Mouse (Mus musculus) intestine, postnatal 0 days (tissue): ENCODE results near the gene Lcp1. TPM values are rescaled to one million over a fixed set of nuclear protein-coding genes. Genes with fewer than 3 reads are reported as not detected.

ENCODE experiments used
- ATAC-seq: fragments of 200-750 bp; cut with Nextera tagmentation; 2 replicates; pipeline ENCODE4 v1.8.0; 2017; ENCODE audit warnings: mild to moderate bottlenecking, moderate TSS enrichment, moderate library complexity
- H3K27ac ChIP-seq: fragments of 300-500 bp; sonication (generic); 2 replicates; pipeline ENCODE4 v1.5.1; 2014; ENCODE audit warnings: mild to moderate bottlenecking, low read depth, low read length, moderate library complexity
- H3K27me3 ChIP-seq: fragments of 300-500 bp; sonication (generic); replicated peaks from 2 replicates; pipeline ENCODE4 v1.6.1; 2014; ENCODE audit warnings: low read length, mixed read lengths; ENCODE audit not compliant: control insufficient read depth, insufficient read depth
- H3K36me3 ChIP-seq: fragments of 300-500 bp; sonication (generic); 2 replicates; pipeline ENCODE4 v1.6.1; 2014; ENCODE audit warnings: mild to moderate bottlenecking, moderate library complexity; ENCODE audit not compliant: control insufficient read depth, insufficient read depth
- H3K4me1 ChIP-seq: fragments of 300-500 bp; sonication (generic); replicated peaks from 2 replicates; pipeline ENCODE4 v1.6.1; 2014; ENCODE audit warnings: antibody characterized with exemption, low read length, mixed read lengths; ENCODE audit not compliant: control insufficient read depth, insufficient read depth
- H3K4me2 ChIP-seq: fragments of 300-500 bp; sonication (generic); replicated peaks from 2 replicates; pipeline ENCODE4 v1.6.1; 2014; ENCODE audit warnings: low read depth, mild to moderate bottlenecking, moderate library complexity
- H3K4me3 ChIP-seq: fragments of 300-500 bp; sonication (generic); 2 replicates; pipeline ENCODE4 v1.5.1; 2014; ENCODE audit warnings: low read depth, low read length
- H3K9ac ChIP-seq: fragments of 300-500 bp; sonication (generic); 2 replicates; pipeline ENCODE4 v1.6.1; 2014; ENCODE audit warnings: mild to moderate bottlenecking, low read depth, low read length
- H3K9me3 ChIP-seq: fragments of 300-500 bp; sonication (generic); 2 replicates; pipeline ENCODE4 v1.6.1; 2016; ENCODE audit warnings: mixed run types; ENCODE audit not compliant: control insufficient read depth
- CTCF ChIP-seq: sonication (generic); IDR thresholded peaks from 2 replicates; pipeline ENCODE4 v1.5.1; 2016; ENCODE audit warnings: low read depth, mild to moderate bottlenecking, control low read depth, antibody characterized with exemption, moderate library complexity
- whole genome bisulfite sequencing: fragments of 180-500 bp; shearing (Covaris S2); extraction: QIAGEN DNeasy Blood & Tissue Kit; methylation state at CpG from one replicate; pipeline ENCODE4 v1.1.7; 2014; 5-methylcytosine and 5-hydroxymethylcytosine counted together
- polyA plus RNA-seq: library from polyadenylated mRNA; unstranded; fragments of >200 nt; fragmentation: Nextera tagmentation; extraction: Ambion mirVana; gene quantifications from 2 replicates; pipeline ENCODE4 v1.2.1, GENCODE M21; 2015

Gene Lcp1
- polyA plus RNA-seq, 1 experiment from 2014 or later, result 59.3 TPM

DNA sequence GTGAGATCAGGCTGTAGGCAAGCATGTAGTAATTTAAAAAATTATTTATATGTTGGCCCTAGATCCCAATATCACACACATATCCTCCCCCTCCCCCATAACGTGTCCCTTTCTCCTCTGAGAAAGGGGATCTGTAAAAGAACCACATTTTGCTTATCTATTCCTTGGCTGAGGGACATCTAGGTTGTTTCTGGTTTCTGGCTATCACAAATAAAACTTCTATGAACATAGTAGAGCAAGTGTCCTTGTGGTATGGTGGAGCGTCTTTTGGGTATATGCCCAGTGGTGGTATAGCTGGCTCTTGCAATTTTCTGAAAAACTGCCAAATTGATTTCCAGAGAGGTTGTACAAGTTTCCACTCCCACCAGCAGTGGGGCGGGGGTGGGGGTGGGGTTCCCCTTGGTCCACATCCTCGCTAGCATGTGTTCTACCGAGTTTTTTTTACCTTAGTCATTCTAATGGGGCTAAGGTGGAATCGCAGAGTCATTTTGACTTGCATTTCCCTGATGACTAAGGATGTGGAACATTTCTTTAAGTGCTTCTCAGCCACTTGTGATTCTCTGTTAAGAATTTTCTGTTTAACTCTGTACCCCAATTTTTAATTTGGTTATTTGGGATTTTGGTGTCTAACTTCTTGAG, 107.3 kb downstream of the Lcp1 start:
- H3K27ac ChIP-seq, result no peak overlapping the region
- no peaks in the 10 kb centered on the region for H3K9me3 ChIP-seq
- H3K4me1 ChIP-seq, result no peaks in the 10 kb centered on the region
- no peak overlapping the region for H3K4me2 ChIP-seq
- no peak for ATAC-seq
- WGBS, result 81% methylated on average over 6 of the region's 6 CpGs
- no peak overlapping the region for H3K9ac ChIP-seq
- no peak for TF ChIP-seq CTCF
- H3K36me3 ChIP-seq, result no peaks in the 10 kb centered on the region
- H3K4me3 ChIP-seq, result no peak overlapping the region
- no peaks in the 10 kb centered on the region for H3K27me3 ChIP-seq

DNA sequence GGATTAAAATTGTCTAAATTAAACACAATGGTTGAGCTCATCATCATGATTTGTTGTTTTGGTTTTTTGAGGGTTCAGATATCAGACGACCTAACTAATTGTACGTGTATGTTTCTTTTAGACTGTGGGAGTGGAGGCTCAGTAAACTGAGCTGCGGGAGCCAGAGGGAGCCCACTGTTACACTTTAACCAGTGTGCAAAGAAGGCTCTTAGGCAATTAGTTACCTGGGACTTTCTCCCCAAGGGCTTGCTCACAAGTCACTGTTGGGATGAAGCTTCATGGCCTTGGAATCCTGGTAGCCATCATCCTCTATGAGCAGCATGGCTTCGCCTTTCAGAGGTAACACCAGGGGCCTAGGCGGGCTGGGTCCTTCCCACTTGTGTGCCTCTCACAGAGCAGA, 111.2 kb downstream of the Lcp1 start, which contains the start of gene Cpb2:
Gene Cpb2, plus strand, starts transcription at position 201 of the 400 bp plus-strand sequence.
- no peak for ATAC-seq
- no peak within 1 kb of the TSS for H3K27ac ChIP-seq
- TF ChIP-seq CTCF, result no peak
- no peaks in the 10 kb centered on the region for H3K36me3 ChIP-seq
- H3K27me3 ChIP-seq, result no peaks in the 10 kb centered on the region
- no peak within 1 kb of the TSS for H3K4me2 ChIP-seq
- no peaks in the 10 kb centered on the region for H3K9me3 ChIP-seq
- H3K9ac ChIP-seq, result no peak within 1 kb of the TSS
- H3K4me3 ChIP-seq, result no peak within 1 kb of the TSS
- H3K4me1 ChIP-seq, result no peaks in the 10 kb centered on the region
- WGBS, result 40% methylated on average over 5 of the region's 5 CpGs

DNA sequence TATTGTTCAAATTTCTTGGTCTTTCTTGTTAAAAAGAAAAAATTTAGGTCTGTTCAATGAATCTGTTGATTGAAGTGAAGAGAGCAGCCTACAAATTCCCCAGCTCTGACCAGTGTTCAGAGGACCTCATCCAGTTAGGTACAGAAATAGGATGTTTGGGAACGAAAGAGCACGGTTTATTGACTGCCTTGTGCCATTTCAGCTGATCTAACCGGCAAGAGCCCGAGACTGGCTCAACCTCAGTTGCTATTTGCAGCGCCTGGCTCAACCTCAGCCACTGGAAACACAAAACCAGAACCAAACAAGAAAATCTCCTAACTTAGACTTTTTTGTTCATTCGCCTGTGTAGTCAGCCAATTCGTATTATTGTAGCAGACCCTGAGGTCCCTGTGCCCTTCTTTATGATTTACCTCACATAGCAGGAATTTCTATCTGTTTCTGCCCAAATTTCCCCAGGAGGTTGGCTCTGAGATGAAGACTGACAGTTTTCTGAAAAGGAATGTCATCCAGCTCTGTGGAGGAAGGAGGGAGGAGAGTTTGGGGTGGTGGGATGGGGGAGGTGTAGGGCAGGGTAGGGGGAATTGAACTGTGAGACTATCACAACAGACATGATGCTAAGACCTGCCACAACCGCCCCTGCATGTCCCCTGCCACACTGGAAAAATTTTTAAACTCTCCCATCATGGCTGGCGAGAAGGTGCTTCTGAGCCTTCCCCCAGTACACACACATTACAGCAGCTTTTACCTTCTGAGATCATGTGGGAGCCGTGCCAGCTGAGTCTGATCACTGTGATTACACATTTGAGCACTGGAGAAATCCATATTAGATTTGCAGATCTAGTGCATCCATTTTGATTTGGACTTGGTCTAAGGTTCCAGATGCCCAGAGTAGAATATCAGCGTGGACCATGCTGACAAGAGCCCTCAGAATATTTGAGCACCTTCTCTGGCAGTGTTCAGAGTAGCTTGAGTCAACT, 115.4 kb downstream of the Lcp1 start:
- Histone ChIP-seq H3K4me3 (no peak overlapping the region), H3K9me3 (no peaks in the 10 kb centered on the region), H3K4me1 (no peaks in the 10 kb centered on the region), H3K4me2 (no peak overlapping the region), H3K9ac (no peak overlapping the region), H3K27ac (no peak overlapping the region), H3K36me3 (no peaks in the 10 kb centered on the region), H3K27me3 (no peaks in the 10 kb centered on the region)
- ATAC-seq, result no peak
- no peak for TF ChIP-seq CTCF
- 80% methylated on average over 11 of the region's 11 CpGs for WGBS

DNA sequence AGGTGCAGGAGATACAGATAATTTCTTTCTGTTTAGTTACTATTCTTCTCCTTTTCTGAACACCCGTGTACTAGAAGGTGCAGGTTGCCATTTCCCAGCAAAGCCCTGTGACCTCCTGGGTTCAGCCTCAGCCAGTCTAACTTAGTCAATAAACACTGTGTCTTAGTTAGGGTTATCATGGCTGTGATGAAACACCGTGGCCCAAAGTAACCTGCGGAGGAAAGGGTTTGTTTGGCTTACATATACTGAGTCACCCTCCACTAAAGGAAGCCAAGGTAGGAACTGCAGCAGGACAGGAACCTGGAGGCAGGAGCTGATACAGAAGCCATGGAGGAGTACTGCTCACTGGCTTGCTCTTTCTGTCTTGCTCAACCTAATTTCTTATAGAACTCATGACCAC, 119.5 kb downstream of the Lcp1 start:
- no peak overlapping the region for H3K4me2 ChIP-seq
- H3K36me3 ChIP-seq, result no peaks in the 10 kb centered on the region
- H3K9ac ChIP-seq, result no peak overlapping the region
- no peak overlapping the region for H3K4me3 ChIP-seq
- H3K9me3 ChIP-seq, result no peaks in the 10 kb centered on the region
- ATAC-seq, result no peak
- no peak for TF ChIP-seq CTCF
- H3K4me1 ChIP-seq, result no peaks in the 10 kb centered on the region
- WGBS, result 75% methylated on average over 3 of the region's 3 CpGs
- H3K27me3 ChIP-seq, result no peaks in the 10 kb centered on the region
- H3K27ac ChIP-seq, result no peak overlapping the region

DNA sequence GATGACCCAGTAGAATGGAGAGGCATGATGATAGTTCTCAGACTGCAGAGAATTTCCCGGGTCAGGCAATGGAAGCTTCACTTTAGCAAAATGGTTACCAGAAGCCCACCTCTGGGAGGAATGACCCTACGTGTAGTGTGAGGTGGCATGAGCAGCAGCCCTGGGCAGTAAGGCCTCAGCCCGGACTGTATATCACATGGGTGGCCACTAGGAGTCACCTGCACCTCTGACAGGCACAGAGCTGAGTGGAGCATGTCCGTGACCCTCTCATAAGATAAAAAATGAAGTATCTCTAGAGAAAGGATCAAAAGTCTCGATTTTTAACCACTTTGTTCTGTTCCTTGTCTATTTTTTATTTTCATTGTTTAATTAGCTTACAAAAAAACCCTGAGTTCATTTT, 125.6 kb downstream of the Lcp1 start:
- no peak overlapping the region for H3K4me3 ChIP-seq
- H3K9ac ChIP-seq, result no peak overlapping the region
- H3K36me3 ChIP-seq, result no peaks in the 10 kb centered on the region
- peak; percentile 66 for TF ChIP-seq CTCF
- no peaks in the 10 kb centered on the region for H3K4me1 ChIP-seq
- H3K27me3 ChIP-seq, result no peaks in the 10 kb centered on the region
- 53% methylated on average over 5 of the region's 5 CpGs for WGBS
- no peak for ATAC-seq
- H3K9me3 ChIP-seq, result no peaks in the 10 kb centered on the region
- no peak overlapping the region for H3K27ac ChIP-seq
- no peak overlapping the region for H3K4me2 ChIP-seq

DNA sequence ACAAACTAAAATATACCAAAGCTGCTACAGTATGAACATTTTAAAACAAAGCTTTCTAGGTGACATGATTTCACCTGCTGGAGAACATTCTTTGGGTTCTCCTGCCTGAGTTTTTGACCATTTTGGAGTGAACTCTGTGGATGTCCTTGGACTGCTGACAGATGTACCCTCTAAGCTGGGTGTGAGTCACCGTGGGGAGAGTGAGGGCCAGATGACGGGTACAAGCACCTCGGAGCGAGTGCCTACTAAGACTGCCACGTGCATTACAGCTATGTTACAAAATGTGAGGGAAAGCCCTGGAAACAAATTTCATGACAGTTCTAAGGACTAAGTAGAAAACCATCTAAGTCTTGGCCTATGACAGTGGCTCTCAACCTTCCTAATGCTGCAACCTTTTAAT, 138.6 kb downstream of the Lcp1 start:
- Histone ChIP-seq H3K27me3 (no peaks in the 10 kb centered on the region), H3K36me3 (no peaks in the 10 kb centered on the region), H3K4me1 (no peaks in the 10 kb centered on the region), H3K9ac (no peak overlapping the region), H3K4me2 (no peak overlapping the region), H3K9me3 (no peaks in the 10 kb centered on the region), H3K4me3 (no peak overlapping the region), H3K27ac (no peak overlapping the region)
- no peak for TF ChIP-seq CTCF
- no peak for ATAC-seq
- 86% methylated on average over 5 of the region's 5 CpGs for WGBS
